Mouse (Mus musculus) layer of hippocampus, postnatal 10 days (tissue): Measurements from ENCODE around the gene Hnrnpa0. TPM values are rescaled to one million over a fixed set of nuclear protein-coding genes. Genes with fewer than 3 reads are reported as not detected.

Experiments
- total RNA-seq, 2 experiments: library from RNA; stranded (reverse); gene quantifications; 2 replicates each; pipeline ENCODE4 v1.2.3; 2021

Gene Hnrnpa0
- total RNA-seq, 2 experiments from 2014 or later = 170 to 173 TPM

Other genes with a start within 250 kb of the Hnrnpa0 start
- 100 to 1,000 TPM; 204 to 220 TPM for gene Spock1, start 220.2 kb downstream of the Hnrnpa0 start, total RNA-seq
- gene Klhl3, start 15.0 kb downstream of the Hnrnpa0 start, total RNA-seq = 10 to 100 TPM; 25.0 to 27.8 TPM
- gene Idnk, start 29.1 kb upstream of the Hnrnpa0 start, total RNA-seq = 10 to 100 TPM; 29.2 to 33.3 TPM
- 100 to 1,000 TPM; 129 to 135 TPM for gene Ubqln1, start 87.1 kb upstream of the Hnrnpa0 start, total RNA-seq
- gene Gkap1, start 147.1 kb upstream of the Hnrnpa0 start, total RNA-seq = 10 to 100 TPM; 24.3 to 24.6 TPM
- gene Kif27, start 230.6 kb upstream of the Hnrnpa0 start, total RNA-seq = 1 to 10 TPM; 4.0 to 4.6 TPM